Mouse (Mus musculus) right cerebral cortex, adult 2 months (tissue): ENCODE measurements at regions not wholly inside any gene's neighbourhood (a gene's known extent, or its start where the extent isn't known, plus 50 kb on each side); places are given as distances from the start of the nearest gene placed in this dataset.
"Not testable (repeated sequence)": the region's sequence is repeated elsewhere in the genome, so short reads cannot be mapped to it uniquely, and the experiment has no call there.

Experiments used
- DNase-seq, 2 experiments: peaks; one replicate each; pipeline ENCODE4 v3.0.0; 2021 to 2022; ENCODE audit warnings: low spot score in 2 of 2

DNA sequence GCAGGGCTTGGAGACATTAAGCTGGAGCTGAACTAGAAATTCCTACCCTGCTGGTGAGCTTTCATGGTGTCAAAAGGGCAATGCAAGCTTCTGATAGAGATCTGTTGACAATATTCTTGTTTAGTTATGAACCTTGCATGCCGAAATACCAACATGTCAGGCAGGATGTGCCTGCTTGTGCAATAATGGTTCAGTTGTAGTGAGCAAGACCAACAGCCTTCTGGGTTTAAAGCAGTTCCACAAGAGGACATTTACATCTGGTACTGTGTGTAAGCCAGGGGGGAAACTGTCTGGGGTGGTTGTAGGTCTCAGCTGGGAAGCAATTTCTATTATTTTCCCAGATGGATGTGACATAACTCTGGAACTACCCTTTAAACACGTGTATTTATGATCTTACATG, 987.6 kb upstream of the Gm38303 start:
- DNase-seq, result no peak

DNA sequence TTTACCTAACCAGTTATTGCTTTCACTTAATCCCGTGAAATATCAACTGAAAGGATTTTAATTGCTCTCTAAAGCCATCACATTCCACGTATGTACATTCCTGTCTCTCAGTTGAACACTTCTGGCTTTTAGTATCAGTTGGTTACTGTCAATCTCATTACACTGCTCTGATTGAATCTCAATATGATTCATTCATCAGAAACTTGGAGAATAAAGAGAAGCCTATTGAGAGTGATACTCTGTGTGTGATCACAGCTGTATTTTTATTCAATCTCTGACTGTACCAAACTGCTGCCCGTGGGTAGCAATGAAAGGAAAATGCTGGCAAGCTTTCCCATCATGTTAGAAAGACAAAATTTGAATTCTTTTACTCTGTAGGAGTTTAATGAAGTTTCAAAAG, 957.5 kb upstream of the Gm38303 start:
- no peak for DNase-seq

DNA sequence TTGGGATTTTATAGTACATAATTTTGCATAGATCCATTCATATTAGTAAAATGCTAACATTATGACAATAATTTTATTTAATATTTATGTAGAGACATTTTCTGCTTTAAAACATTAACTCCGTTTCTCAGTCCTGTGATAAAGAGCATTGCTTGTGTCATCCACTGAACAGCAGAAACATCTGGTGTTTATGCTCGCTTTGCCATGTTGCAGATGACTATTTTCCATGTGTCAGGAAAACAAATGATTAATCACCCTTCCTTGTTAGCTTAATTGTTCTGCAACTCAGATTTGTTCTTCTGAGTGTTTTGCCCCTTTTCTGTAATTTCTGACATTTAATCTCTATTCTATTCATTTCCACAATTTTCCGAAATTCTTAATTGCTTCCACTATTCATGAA, 925.6 kb upstream of the Gm38303 start:
- DNase-seq, result no peak

DNA sequence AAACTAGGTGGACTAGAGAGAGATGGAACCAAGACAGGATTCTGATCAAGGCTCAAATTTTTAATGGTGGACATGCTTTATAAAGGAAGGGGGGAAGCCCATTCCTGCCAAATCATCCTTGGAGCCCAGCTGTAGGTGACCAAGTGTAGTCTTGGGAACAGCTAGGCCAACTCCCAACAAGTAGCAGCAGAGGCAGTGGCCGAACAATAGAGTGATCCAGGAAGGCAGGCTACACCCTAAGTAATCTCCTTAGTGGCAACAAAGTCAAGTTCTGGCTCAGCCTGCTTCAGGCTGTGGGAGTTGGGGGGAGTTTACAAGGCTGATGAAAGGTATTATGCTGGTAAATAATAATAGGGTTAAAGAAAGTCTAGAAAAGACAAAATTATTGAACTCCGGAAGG, 878.5 kb upstream of the Gm38303 start:
- DNase-seq, result no peak

DNA sequence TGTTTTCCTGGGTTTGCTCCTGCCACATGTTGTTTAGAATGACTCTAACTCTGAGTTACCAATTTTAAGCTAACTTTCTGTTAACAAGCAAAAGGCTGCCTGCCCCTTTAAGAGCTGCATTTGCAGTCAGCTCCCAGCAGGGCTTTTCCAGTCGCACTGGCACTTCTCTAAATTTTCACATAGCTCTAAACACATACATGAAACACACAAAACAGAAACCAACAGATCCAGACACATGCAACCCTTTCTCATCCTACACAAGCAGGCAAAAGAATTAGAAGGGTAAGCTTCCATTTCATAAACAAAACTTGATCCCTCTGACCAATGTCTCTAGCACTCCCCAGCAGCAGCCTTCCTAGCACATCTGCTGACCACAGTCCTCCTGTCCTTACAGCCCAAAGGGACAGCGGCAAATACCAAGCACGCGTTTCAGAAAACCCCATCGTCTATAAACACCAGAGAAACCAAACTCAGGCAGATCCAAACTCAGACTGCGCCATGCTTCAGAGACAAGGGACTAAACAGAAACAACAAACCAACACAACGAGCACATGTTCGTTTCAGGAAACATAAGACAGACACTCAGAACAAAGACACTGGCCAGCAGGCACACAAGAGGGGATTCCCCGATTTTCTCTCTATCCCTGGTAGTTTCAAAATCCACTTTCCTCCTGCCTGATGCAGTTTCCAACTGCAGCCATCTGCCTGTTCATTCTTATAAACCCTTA, 877.6 kb upstream of the Gm38303 start:
- not testable (repeated sequence) for DNase-seq

DNA sequence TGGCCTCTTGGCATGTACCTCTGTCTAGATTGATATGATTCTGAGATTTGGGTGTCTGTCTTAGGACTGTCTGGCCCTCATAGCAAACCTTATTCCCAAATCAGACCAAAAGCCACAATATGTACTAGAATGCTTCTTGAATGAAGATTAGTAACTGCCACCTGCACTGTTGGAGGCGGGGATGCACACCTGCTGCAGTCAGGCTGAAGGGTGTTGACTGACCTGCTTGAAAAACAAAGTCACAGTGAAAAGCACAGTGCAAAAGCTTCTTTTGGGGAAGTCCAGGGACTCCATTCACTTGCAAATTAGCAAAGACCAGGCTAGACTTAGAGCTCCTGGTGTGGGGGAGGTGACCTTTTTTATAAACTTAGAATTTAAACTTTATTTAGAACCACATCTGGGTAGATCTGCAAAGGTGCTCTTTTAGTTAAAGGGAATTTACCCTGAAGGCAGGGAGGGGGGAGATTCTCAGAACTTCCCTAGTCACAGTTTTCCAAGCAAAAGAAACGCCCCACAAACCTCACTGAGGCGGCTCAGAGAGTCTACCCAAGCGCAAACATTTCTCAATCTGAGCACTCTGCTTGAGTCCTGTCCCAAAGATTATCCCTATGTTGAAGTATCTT, 876.9 kb upstream of the Gm38303 start:
- DNase-seq, result not testable (repeated sequence)

DNA sequence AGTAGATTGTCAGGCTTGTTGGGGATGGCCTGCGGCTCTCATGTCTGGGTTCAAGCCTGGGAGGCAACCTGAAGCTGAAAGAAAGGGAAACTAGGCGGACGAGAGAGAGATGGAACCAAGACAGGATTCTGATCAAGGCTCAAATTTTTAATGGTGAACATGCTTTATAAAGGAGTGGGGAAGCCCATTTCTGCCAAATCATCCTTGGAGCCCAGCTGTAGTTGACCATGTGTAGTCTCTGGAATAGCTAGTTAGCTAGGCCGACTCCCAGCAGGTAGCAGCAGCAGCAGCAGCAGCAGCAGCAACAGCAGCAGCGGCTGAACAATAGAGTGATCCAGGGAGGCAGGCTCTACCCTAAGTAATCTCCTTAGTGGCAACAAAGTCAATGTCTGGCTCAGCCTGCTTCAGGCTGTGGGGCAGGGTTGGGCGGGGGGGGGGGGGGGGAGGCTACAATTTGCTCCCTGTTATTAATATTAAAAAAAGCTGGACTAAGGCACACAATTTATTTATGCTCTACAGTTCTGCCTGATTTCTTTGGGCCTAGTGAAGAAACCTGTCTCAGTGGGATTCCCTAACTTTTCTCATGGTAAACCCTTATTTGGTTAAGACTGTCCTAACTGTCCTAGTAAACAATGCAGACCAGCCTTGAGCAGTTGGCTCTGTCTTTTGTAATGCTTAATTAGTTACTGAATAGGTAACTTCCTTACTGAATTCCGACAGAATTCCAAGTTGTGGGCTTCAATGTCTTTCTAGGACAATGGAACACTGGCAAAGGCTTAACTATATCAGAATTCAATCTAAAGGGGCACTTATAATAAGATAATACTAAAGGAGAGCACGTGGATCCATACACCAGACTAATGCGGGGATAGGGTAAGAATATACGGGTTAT, 875.7 kb upstream of the Gm38303 start:
- DNase-seq, result not testable (repeated sequence)

DNA sequence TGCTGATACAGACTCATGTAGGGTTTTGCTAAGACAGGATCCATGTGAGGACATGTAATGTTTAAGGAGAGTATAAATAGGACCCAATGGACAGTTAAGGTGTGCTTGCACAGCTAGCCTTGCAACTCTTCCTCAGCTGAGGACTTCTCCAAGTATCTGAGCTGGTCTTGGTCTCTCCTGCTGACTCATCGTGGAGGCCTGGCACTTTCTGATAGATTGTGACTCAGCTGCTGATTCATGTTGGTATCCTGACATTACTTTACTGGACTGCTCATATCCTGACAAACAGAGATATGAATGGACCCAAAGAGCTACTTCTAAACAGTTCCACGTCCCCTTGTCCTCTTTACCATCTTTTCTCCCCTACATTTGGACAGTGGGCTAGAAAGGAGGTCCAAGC, 838.5 kb upstream of the Gm38303 start:
- DNase-seq, result peak in 1 of 2 experiments; percentile 4

DNA sequence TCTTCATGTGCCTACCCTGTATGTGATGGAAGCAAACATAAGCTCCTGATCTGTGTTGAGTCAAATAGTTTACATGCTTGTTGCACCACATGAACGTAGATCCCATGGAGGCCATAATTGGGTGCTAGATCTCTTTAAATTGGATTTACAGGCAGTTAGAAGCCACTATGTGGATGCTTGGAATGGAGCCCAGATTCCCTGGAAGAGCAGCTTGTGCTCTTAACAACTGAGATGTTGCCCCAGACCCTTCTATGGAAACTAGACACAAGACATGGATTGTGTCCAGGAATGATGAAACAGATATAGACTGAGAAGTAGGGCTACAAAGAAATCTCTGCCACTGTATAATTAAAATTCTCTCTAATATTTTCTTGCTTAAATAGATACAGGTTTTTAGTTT, 819.9 kb upstream of the Gm38303 start:
- DNase-seq, result peak in 1 of 2 experiments; percentile 10
